Mouse (Mus musculus): Measurements from ENCODE around the gene Strap. TPM values are rescaled to one million over a fixed set of nuclear protein-coding genes. Genes with fewer than 3 reads are reported as not detected.

The Strap gene
- total and polyA plus RNA-seq, 3 experiments: 26.2 to 153 (median 117) TPM

DNA sequence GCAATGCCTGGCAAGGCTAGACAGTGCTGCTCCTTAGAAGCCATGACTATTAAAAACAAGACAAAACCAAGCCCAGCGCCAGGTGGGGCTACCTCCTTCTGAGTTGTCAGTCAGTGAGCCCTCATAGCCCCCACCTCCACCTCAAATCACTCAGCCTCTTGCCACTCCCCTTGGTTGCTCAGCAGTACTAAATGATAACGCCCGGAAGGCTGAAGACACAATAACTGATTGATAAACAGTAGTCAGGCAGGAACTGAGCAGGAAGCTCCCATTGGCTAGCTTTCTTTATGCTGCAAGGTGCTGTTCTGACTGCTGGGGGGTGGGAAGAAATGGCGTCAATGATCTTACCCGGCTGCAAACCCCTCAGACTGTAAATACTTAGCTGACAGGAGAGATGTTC lies 18.1 kb upstream of the Strap start:
- no peak for DNase-seq (ENCODE audit: low spot score)
- H3K9me3 ChIP-seq (replicated peaks): peaks cover 13% of the 10 kb centered on the region
- no peaks in the 10 kb centered on the region for H3K36me3 ChIP-seq (replicated peaks)
- H3K4me1 ChIP-seq (ENCODE audit: insufficient read depth, low read depth, low read length): no peaks in the 10 kb centered on the region
- H3K27me3 ChIP-seq (ENCODE audit: insufficient read depth, low read length): no peaks in the 10 kb centered on the region
- TF ChIP-seq CTCF (IDR thresholded peaks at IDR 0.05; ENCODE audit: low read depth, low read length) (no peak), POLR2AphosphoS5 (IDR thresholded peaks at IDR 0.05; ENCODE audit: insufficient replicate concordance, low read depth, low read length) (no peak), GATA1 (IDR thresholded peaks at IDR 0.05; ENCODE audit: borderline replicate concordance, low read length) (no peak), TAL1 (conservative IDR thresholded peaks at IDR 0.05; ENCODE audit: low read depth, low read length) (no peak), GATA2 (IDR thresholded peaks at IDR 0.05; ENCODE audit: borderline replicate concordance, low read depth, low read length) (no peak)
- H3K4me3 ChIP-seq (ENCODE audit: low read depth, low read length): no peak overlapping the region
- ATAC-seq (ENCODE audit: extremely low read depth, insufficient number of reproducible peaks, low FRiP score, poor library complexity, severe bottlenecking): no peak

GRCm38 (mm10) chr6:137722220-137722931 lies 12.5 kb upstream of the Strap start:
- DNase-seq (ENCODE audit: low spot score): no peak
- no peak for TF ChIP-seq TAL1 (conservative IDR thresholded peaks at IDR 0.05; ENCODE audit: low read depth, low read length)
- no peak for TF ChIP-seq POLR2AphosphoS5 (IDR thresholded peaks at IDR 0.05; ENCODE audit: insufficient replicate concordance, low read depth, low read length)
- no peak for TF ChIP-seq CTCF (IDR thresholded peaks at IDR 0.05; ENCODE audit: low read depth, low read length)
- TF ChIP-seq GATA2 (IDR thresholded peaks at IDR 0.05; ENCODE audit: borderline replicate concordance, low read depth, low read length): no peak
- TF ChIP-seq GATA1 (IDR thresholded peaks at IDR 0.05; ENCODE audit: borderline replicate concordance, low read length): no peak
- no peak overlapping the region for H3K4me3 ChIP-seq (ENCODE audit: low read depth, low read length)
- H3K9me3 ChIP-seq (replicated peaks): peaks cover 13% of the 10 kb centered on the region
- H3K4me1 ChIP-seq (ENCODE audit: insufficient read depth, low read depth, low read length): no peaks in the 10 kb centered on the region
- no peak for ATAC-seq (ENCODE audit: extremely low read depth, insufficient number of reproducible peaks, low FRiP score, poor library complexity, severe bottlenecking)
- H3K27me3 ChIP-seq (ENCODE audit: insufficient read depth, low read length): no peaks in the 10 kb centered on the region
- H3K36me3 ChIP-seq (replicated peaks): no peaks in the 10 kb centered on the region

DNA sequence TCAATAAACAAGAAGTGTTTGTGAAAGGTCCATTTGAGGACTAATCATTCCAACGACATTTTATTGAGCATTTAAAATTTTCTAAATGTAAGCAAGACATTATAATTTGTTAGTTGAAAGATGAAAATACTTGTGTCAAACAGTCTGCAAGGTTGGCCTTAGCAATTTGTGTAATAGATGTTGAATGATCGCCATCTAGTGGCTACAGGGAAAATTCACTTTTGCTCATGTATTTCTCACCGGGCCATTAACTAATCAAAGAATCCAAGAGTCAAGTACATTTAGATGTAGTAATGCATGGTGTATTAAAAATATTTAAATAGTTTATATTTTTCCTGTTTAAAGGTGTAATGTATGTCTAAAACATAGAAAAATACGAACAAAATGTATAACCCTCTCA lies 11.0 kb upstream of the Strap start:
- H3K36me3 ChIP-seq (replicated peaks): no peaks in the 10 kb centered on the region
- 0 out of 2 replicates have a peak, but pooled peaks have one; percentile 21 for TF ChIP-seq CTCF (IDR thresholded peaks at IDR 0.05; ENCODE audit: low read depth, low read length)
- no peak for TF ChIP-seq TAL1 (conservative IDR thresholded peaks at IDR 0.05; ENCODE audit: low read depth, low read length)
- TF ChIP-seq GATA1 (IDR thresholded peaks at IDR 0.05; ENCODE audit: borderline replicate concordance, low read length): no peak
- TF ChIP-seq GATA2 (IDR thresholded peaks at IDR 0.05; ENCODE audit: borderline replicate concordance, low read depth, low read length): no peak
- H3K9me3 ChIP-seq (replicated peaks): peaks cover 8% of the 10 kb centered on the region
- no peak for DNase-seq (ENCODE audit: low spot score)
- no peaks in the 10 kb centered on the region for H3K27me3 ChIP-seq (ENCODE audit: insufficient read depth, low read length)
- H3K4me1 ChIP-seq (ENCODE audit: insufficient read depth, low read depth, low read length): no peaks in the 10 kb centered on the region
- no peak overlapping the region for H3K4me3 ChIP-seq (ENCODE audit: low read depth, low read length)
- peak; percentile 62 for ATAC-seq (ENCODE audit: extremely low read depth, insufficient number of reproducible peaks, low FRiP score, poor library complexity, severe bottlenecking)

- peak; percentile 18; the same call in 1 of the 2 replicates for ATAC-seq (ENCODE audit: extremely low read depth, insufficient number of reproducible peaks, low FRiP score, poor library complexity, severe bottlenecking)
These were observed 425 bp upstream of the Strap start for GRCm38 (mm10) chr6:137734460-137734845.

GRCm38 (mm10) chr6:137735671-137736238 lies 877 bp downstream of the Strap start:
- ATAC-seq (ENCODE audit: extremely low read depth, insufficient number of reproducible peaks, low FRiP score, poor library complexity, severe bottlenecking) (0 out of 2 replicates have a peak, but pooled peaks have one; percentile 22), DNase-seq (ENCODE audit: low spot score) (no peak)
- H3K4me3 ChIP-seq (ENCODE audit: low read depth, low read length): peak overlapping the region; percentile 99
- H3K4me1 ChIP-seq (ENCODE audit: insufficient read depth, low read depth, low read length): peaks cover 15% of the 10 kb centered on the region
- TF ChIP-seq GATA1 (IDR thresholded peaks at IDR 0.05; ENCODE audit: borderline replicate concordance, low read length): no peak
- TF ChIP-seq POLR2AphosphoS5 (IDR thresholded peaks at IDR 0.05; ENCODE audit: insufficient replicate concordance, low read depth, low read length): no peak
- TF ChIP-seq GATA2 (IDR thresholded peaks at IDR 0.05; ENCODE audit: borderline replicate concordance, low read depth, low read length): no peak
- TF ChIP-seq TAL1 (conservative IDR thresholded peaks at IDR 0.05; ENCODE audit: low read depth, low read length): no peak
- TF ChIP-seq CTCF (IDR thresholded peaks at IDR 0.05; ENCODE audit: low read depth, low read length): no peak
- H3K9me3 ChIP-seq (replicated peaks): no peaks in the 10 kb centered on the region
- peaks cover 38% of the 10 kb centered on the region for H3K36me3 ChIP-seq (replicated peaks)
- no peaks in the 10 kb centered on the region for H3K27me3 ChIP-seq (ENCODE audit: insufficient read depth, low read length)

More at GRCm38 (mm10) chr6:137734460-137734845, 425 bp upstream of the Strap start:
- Histone ChIP-seq H3K4me3 (ENCODE audit: low read depth, low read length) (peak overlapping the region; percentile 99), H3K27me3 (ENCODE audit: insufficient read depth, low read length) (no peaks in the 10 kb centered on the region), H3K9me3 (replicated peaks) (no peaks in the 10 kb centered on the region), H3K36me3 (replicated peaks) (peaks cover 25% of the 10 kb centered on the region), H3K4me1 (ENCODE audit: insufficient read depth, low read depth, low read length) (peaks cover 15% of the 10 kb centered on the region)
- no peak for DNase-seq (ENCODE audit: low spot score)
- TF ChIP-seq GATA2 (IDR thresholded peaks at IDR 0.05; ENCODE audit: borderline replicate concordance, low read depth, low read length) (no peak), GATA1 (IDR thresholded peaks at IDR 0.05; ENCODE audit: borderline replicate concordance, low read length) (no peak), POLR2AphosphoS5 (IDR thresholded peaks at IDR 0.05; ENCODE audit: insufficient replicate concordance, low read depth, low read length) (no peak), TAL1 (conservative IDR thresholded peaks at IDR 0.05; ENCODE audit: low read depth, low read length) (no peak), CTCF (IDR thresholded peaks at IDR 0.05; ENCODE audit: low read depth, low read length) (no peak)

DNA sequence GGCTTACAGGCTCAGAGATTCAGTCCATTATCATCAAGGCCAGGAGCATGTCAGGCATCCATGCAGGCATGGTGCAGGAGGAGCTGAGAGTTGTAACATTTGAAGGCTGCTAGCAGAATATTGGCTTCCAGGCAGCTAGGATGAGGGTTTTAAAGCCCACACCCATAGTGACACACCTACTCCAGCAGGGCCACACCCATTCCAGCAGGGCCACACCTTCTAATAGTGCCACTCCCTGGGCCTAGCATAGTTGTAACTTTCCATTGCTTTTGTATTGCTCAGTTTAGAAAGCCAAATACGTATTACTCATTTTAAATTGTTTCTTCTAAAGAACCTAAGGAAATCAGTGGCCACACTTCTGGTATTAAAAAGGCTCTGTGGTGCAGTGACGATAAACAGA lies 6.1 kb downstream of the Strap start:
- Histone ChIP-seq H3K4me1 (ENCODE audit: insufficient read depth, low read depth, low read length) (peaks cover 10% of the 10 kb centered on the region), H3K4me3 (ENCODE audit: low read depth, low read length) (no peak overlapping the region), H3K27me3 (ENCODE audit: insufficient read depth, low read length) (no peaks in the 10 kb centered on the region), H3K36me3 (replicated peaks) (peaks cover 84% of the 10 kb centered on the region), H3K9me3 (replicated peaks) (no peaks in the 10 kb centered on the region)
- TF ChIP-seq POLR2AphosphoS5 (IDR thresholded peaks at IDR 0.05; ENCODE audit: insufficient replicate concordance, low read depth, low read length) (no peak), CTCF (IDR thresholded peaks at IDR 0.05; ENCODE audit: low read depth, low read length) (no peak), GATA2 (IDR thresholded peaks at IDR 0.05; ENCODE audit: borderline replicate concordance, low read depth, low read length) (no peak), GATA1 (IDR thresholded peaks at IDR 0.05; ENCODE audit: borderline replicate concordance, low read length) (no peak), TAL1 (conservative IDR thresholded peaks at IDR 0.05; ENCODE audit: low read depth, low read length) (no peak)
- ATAC-seq (ENCODE audit: extremely low read depth, insufficient number of reproducible peaks, low FRiP score, poor library complexity, severe bottlenecking) (no peak), DNase-seq (ENCODE audit: low spot score) (no peak)
